Mouse (Mus musculus) natural killer cell, adult 2 months (primary cell): Measurements from ENCODE around the gene Rfc4.
A peak's percentile ranks its signal among the peaks of the same experiment; 100 is the strongest.

ENCODE experiments used
- DNase-seq, 2 experiments: peaks; one replicate each; pipeline ENCODE4 v3.0.0; 2022; ENCODE audit warnings: low spot score in 2 of 2

Gene Rfc4

GRCm38 (mm10) chr16:23135421-23136149, 8.0 kb upstream of the Rfc4 start:
- peak in 1 of 2 experiments; percentile 8 for DNase-seq

GRCm38 (mm10) chr16:23132336-23132735, 4.8 kb upstream of the Rfc4 start:
- no peak for DNase-seq

DNA sequence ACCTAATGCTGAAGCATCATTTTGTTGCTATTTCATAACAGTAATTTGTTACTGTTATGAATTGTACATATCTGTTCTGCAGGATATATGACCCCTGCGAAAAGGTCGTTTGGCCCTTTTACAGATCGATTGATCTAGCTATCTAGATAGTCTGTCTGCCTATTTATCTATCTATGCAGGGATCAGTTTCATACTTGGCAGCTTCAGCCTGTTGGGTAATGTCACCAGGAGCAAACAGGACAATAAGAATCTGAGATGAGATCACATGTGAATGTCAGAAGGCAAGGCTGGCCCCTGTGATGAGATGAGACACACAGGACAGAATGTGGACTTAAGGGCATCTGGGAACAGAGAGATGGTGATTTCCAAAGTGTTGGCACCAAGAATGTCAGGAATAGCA, 2.8 kb upstream of the Rfc4 start:
- DNase-seq: no peak

DNA sequence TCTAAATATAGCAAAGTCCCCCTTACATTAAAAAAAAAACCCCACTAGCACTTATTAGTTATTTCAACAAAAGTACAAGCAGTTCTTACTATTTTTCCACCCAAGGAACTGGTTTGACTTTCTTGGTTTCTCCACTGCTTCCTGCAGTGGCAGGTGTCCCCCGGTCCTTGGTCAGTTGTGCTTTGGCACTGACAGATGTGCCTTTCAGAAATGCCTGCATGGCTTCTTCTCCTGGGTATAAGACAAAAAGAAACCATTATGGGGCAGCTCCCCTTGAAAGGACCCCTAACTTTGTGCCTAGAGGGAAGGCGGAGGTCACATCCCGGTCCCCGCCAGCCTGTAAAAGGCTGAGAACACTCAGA, 245 bp downstream of the Rfc4 start:
- DNase-seq: no peak

GRCm38 (mm10) chr16:23124398-23124797, 3.1 kb downstream of the Rfc4 start:
- DNase-seq: no peak

- DNase-seq: no peak
These were observed 4.4 kb downstream of the Rfc4 start for GRCm38 (mm10) chr16:23123104-23123503.

- no peak for DNase-seq
These were observed 5.1 kb downstream of the Rfc4 start for GRCm38 (mm10) chr16:23122446-23122845.

- no peak for DNase-seq
These were observed 10.4 kb downstream of the Rfc4 start for GRCm38 (mm10) chr16:23117173-23117572.

GRCm38 (mm10) chr16:23115486-23115885, 12.1 kb downstream of the Rfc4 start:
- no peak for DNase-seq

DNA sequence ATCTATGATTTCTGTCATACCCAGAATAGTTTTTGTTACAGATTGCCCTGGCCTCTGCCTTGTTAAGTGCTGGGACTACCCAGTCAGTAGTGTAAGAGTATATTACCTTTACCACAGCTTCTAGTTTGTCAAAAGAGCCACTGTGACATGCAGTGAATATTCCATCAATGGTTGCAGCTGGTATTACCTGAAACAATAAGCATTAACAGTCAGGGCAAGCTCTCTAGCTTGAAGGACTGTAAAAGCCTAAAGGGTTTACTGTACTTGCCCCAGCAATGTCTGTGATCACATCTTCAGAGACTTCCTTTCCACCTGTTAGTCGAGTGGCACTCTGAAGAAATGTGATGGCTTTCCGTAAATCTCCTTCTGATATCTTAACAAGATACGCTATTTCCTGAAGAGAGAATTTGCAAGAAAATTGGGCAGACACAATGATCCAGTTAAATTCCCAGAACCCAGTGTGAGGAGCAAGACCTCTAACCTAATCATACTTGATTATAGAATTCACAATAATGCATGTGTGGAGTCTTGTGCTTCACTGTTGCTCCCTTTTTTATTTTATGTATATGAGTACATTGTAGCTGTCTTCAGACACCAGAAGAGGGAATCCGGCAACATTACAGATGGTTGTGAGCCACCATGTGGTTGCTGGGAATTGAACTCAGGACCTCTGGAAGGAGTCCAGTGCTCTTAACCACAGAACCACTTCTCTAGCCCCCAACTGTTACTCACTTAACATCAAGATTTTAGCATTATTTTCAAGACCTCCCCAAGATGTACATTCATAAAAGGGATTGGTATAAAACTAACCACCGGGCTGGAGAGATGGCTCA, 13.0 kb downstream of the Rfc4 start:
- DNase-seq: no peak

DNA sequence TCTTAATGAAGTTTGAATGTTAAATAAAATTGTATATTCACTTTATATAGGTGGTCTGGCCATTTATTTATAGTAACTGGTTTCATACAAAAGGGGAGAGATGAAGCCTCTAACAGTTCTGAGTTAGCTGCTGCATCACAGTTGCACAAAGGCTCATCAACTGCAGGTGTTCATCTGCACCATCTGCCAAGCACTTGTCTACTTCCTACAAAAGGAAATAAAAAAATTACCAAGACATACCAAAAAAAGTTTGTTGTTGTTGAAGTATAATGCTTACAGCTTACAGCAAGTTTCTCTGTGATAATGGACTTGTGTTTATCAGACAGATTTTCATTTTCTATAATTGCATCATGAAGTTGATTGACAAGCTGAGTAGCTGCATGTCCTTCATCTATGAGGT, 13.6 kb downstream of the Rfc4 start:
- DNase-seq: no peak

GRCm38 (mm10) chr16:23112861-23113435, 14.6 kb downstream of the Rfc4 start:
- no peak for DNase-seq

DNA sequence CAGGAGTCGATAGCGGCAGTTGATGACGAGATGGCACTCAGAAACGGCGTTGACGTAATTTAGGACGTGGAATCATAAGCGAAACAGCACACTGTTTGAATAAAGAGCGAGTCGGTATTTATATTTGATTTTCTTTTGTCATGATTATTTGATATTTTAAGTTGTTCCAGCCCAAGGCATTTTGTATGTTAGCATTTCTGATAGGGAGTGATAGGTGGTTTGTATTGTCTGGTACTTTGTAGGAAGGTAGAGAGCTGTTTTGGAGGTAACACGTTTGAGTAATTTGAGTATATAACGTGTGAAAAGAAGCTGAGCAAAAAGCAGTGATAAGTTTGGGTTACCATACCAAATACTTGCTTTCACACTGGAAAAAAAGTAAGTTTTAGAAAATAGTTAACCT, 15.2 kb downstream of the Rfc4 start:
- DNase-seq: no peak

DNA sequence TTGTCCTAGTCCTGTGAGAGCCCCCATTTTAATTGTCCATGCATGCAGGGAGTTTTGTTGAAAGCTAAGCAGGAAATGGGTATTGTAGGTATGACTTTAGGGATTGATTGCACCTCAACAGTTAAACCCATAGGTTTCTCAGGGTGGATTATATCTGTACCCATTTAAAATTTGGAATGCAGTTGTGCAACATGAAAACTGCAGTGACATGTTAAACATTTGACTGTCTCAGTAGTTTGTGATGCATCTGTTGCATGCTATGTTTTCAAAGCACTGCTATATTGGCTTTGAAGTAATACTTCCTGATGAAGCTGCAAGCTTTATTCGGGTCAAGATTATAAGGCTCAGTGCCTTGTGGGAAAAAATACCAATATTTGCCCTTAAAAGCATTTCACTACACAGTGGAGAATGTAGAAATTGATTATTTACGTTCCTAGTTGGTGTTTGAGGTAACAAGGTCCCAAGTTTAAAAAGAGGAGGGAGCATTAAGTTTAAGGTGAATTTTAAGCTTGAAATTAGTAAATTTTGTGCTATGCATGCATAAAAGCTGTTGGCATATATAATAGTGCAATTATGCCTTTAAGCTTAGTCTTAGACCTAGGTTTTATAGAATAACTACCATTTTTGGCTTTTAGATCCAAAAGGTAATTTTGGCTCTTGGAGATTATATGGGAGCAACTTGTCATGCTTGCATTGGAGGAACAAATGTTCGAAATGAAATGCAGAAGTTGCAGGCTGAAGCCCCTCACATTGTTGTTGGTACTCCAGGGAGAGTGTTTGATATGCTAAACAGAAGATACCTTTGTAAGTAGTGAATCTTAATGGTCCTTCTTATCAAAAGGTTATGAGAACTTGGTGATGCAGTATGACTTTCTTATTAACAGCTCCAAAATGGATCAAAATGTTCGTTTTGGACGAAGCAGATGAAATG, 17.9 kb downstream of the Rfc4 start:
- no peak for DNase-seq

GRCm38 (mm10) chr16:23108943-23109342, 18.6 kb downstream of the Rfc4 start:
- DNase-seq: no peak

DNA sequence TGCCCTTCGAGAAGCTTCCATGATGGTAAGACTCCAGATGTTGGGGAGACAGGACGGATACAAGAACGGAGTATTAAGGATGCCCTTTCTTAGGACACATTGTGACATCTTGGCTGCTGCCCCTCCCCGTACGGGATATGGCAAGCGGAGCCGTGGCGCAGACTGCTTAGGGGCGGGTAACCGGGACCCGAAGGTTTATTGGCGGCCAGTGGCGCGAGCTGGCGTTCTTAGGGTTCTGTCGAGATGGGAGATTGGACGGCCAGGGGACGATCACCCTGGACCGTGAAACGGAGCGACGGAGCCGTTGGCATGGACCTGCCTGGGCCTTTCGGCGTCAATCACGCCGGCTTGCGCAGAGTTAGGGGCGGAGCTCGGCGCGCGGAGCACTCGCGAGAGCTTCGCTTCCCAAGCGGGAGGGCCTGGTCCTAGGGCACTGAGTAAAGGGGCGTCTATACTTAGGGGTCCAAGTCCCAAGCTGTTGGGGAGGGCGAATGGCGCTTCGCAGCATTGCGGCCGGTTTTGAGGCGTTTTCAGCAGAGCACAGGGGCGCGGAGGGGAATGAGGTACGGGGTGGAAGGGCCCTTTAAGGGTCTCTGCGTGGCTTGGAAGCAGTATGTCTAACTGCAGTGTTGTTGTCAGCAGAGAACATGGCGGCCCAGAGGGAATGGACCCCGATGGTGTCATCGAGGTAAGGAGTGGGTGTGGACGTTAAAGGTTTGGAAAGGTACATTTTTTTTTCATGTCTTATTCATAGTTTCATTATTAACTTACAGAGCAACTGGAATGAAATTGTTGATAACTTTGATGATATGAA, 19.4 kb downstream of the Rfc4 start:
- DNase-seq: peak; percentile 76 to 81

DNA sequence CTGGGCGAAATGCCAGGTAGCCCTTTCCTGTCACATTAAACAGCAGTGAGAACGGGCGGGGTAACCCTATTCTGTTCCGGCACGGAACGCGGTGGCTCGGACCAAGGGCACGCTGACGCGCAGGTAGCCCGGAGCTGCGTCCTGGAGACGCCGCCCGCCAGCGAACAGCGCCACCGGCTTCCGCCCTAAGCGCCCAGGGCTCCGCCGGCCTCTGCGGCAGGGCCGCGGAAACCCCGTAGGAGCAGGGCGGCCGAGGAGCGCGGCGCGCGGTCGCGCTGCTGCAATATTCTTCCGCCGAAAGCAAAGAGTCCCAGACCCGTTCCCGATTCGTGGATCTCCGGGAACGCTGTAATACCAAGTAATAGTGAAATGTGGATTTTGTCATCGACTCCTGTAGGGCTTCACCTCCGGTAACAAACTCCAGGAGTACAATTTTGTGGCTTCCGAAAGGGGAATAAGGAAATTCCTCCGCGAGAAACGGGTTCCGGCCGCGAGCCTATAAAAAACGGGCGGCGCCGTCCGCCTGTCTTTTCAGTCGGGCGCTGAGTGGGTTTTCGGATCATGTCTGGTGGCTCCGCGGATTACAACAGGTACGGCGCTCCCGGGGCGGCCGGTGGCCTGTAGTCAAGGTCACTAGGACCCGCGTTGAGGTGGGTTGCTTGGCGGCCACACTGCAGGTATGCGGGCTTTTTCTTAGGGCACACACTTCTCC, 20.1 kb downstream of the Rfc4 start, which contains the start of gene Eif4a2:
Eif4a2 (plus strand) TSS at position 214 of the 712 bp plus-strand sequence.
- DNase-seq: peak; percentile 92 to 93

GRCm38 (mm10) chr16:23106121-23106520, 21.4 kb downstream of the Rfc4 start:
- no peak for DNase-seq

- DNase-seq: no peak
These were observed 23.7 kb downstream of the Rfc4 start for GRCm38 (mm10) chr16:23103841-23104240.
